Mouse (Mus musculus) forelimb bud, embryonic 11.5 days (tissue): ENCODE measurements around the gene Efcab2.

Experiments
- DNase-seq: peaks from one replicate; pipeline ENCODE4 v3.0.0-alpha.2; 2012; ENCODE audit warnings: low read depth, low spot score

The Efcab2 gene

DNA sequence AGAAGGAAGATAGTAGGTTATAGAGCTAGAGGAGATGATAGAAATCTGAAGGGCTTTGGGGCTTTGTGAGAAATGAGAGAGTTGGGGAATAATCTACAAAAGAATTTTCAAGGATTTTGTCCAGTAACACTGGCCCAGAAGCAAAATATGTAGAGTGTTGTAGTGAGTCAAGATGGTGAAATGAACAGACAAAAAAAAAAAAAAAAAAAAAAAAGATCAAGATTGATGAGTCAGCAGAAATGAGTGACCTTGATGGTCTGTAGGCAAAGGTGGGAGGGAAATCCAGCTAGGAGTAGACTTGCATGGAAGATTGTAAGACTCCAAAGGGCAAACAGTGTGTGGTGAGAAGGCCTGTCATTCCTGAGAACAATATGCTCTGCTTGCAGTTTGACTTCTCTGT lies 78.0 kb downstream of the Efcab2 start:
- no peak for DNase-seq

DNA sequence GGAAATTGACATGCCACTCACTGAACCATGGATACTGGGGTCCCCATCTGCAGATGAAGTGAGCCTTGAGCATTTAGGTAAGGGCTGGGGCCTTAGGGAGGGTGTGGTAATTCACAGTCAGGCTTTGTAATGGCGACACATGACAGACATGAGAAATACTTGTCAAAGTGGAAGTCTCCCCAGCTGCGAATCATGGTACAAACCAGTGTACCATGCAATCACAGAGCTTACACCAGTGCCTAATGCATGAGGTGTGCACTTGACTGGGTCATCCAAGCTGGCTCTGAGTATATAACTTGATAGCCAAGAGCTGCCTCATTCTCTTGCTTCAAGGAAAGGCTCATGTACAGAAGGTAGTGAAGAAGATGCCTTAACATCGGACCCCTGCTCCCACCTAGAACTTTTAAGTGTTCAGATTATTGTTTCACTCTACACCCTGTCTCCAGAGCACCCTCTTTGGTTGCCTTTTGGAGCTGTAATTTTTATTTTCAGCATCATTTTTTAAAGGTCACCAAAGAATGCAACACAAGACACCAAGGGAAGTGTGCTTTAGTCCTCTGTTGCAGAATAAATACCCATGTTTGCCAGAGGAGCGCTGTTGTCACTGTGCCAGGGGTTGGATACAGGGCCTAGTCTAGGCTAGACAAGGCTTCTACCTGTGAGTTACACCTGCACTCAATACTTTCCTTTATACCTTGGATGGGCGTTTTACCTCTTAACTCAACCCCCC lies 79.4 kb downstream of the Efcab2 start:
- no peak for DNase-seq

DNA sequence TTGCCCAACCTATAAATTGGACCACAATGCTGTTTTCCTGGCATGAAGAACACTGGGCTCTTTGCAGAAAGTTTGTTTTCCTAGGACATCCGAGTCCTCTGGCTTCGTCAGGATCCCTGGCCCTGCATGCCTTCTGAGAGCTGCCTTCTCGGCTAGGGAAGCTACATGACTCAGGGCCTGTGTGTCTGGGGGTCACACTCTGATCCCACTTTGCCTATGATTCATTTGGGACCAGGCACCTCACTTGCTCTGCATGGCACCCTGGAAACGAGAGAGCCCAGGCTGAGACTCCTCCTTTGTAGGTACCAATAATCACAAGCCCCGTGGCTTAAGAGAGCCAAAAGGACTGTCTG lies 80.0 kb downstream of the Efcab2 start:
- DNase-seq, result no peak

DNA sequence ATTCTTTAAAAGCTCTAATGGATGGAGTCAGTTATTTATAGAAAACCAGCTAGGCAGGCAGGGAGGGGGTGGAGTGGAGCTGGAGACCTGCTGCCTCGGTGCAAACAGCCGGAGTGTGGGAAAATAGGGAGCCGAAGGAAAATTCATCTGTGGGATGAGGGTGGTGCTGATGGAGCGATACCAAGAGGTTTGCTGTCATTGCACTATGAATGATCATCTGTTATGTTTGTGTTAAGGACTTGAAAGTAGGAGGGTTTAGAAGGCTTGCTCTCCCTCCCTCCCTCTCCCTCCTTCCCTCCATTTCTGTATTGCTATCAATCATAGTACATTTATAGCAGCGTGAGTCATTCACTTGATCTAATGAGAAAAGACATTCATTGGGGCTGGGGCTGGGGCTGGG lies 80.9 kb downstream of the Efcab2 start:
- DNase-seq, result no peak

DNA sequence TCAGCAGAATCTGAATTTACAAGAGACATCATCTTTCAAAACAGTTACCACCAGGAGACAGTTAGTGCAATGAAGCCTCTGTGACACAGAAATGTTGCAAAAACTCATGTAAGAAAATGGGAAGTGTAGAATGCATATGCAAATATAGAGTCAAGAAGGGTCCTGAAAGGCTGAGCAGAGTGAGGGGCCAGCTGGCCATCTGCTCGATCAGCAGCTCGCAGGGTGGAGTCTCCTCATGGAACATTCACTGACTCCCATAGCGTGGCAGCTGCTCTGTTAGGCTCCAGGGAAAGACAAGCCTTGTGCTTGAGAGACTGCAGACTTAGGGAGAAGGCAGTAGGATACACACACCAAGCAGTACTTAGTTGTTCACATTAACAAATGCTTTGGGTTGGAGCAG lies 83.2 kb downstream of the Efcab2 start:
- no peak for DNase-seq

DNA sequence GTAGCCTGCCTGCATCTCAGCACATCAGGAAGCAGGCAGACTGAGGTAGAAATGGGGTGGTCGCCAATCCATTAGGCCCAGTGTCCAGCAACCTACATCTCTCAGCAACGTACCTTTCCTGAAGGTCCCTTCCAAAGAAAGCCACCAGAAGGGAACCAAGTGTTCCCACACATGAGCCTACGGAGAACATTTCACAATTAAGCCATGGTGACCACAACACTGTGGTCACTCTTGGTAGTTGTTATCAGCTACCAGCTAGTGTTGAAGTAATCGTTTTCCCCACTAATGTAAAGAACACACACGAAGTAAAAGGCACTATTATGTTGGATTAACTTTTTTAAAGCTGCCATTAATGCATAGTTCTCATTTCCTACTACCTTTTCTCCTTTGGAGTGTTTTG lies 85.8 kb downstream of the Efcab2 start:
- DNase-seq, result no peak

DNA sequence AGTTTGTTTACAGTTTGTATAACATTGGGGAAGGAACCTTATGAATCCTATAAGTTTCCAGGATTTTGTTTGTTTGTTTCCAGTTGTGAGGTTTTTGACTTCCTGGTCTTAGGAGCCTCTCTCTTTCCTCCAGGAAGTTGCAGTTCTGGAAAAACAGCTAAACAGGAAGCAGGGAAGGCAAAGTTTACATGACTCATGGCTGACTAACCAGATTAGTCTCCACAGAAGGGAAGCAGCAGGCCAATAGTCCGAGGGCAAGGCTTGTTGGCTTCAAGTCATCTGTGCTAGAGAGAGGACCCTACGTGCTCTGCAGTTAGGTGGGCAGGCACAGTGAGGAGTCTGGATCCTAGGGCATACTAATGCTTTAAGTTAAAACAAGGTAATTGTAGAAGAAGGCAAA lies 86.6 kb downstream of the Efcab2 start:
- no peak for DNase-seq

DNA sequence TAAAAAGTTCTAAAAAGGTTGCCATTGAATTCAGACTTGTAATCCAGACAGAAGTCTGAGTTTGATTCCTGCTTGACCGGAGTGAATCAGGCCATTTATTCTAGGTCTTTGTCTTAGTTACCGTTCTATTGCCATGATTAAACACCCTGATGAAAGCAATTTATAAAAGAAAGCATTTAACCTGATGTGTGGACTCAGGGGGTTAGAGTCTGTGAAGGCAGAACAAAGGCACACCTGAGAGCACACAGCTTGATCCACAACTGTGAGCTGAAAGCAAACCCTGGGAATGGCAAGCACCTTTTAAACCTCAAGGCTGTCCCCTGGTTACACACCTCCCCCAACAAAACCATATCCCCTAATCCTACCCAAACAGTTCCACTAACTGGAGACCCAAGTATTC lies 90.3 kb downstream of the Efcab2 start:
- DNase-seq, result no peak

DNA sequence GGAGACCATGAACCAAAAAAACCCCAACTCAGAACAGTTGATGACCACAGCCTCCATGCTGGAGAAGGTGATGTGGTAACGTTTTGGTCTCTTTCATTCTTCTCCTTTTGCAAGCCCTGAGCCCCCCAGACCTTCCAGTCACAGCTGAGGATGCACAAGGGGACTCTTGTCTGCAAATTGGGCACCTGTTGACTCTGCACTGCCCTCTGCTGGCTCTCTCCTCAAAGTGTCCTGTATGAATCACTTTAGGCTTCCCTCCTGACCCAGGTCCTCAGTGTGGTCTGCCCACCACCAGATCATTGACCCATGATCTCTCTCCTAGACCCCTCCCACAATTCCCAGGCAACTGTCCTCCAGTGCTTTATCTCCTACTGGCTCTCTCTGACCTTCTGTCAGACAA lies 91.0 kb downstream of the Efcab2 start:
- no peak for DNase-seq

DNA sequence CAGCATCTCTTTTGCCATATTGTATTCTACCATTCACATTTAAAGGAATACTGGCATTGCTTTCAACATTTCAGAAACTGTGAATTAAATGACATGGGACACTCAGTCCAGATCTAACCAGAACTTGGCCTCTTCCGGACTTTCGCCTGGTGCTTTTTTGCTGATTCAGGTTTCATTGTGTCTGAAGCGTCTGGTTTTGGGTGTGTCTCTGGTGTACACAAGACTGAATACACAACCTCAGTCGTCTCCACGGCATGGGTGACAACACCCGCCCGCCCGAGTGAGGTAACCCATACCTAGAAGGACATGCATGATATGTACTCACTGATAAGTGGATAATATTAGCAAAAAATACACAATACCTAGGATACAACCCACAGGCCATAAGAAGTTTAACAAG lies 101.1 kb downstream of the Efcab2 start:
- no peak for DNase-seq

DNA sequence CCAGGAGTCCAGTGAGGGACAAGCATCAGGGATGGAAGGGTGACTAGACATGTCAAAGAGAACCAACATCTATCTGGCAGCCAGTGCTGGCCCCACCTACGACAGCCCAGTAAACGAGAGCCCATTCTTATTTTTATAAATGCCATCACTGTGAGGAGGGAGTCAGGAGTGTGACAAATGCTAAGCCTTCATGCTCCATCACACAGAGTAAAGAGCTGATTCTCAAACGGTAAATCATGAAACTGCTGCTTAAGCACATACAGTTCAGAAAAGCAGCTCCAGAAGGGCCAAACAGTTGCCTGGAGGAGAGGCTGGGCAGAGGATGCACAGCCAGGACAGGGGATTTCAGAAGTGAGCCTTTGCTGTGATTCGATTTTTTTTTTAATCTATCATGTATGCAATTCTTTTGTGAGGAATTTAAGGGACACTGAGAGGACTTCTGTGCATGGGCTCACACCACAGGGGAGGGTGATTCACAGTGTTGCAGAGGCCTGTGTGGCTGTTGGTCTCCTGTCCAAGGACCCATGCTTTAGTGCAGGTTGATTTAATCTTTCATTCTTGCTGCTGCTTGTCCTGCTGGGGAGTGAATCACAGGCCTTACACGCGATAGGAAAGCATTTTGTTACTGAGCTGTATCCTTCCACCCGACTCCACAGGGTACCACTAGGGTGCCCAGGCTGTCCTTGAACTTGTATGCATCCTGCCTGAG lies 106.6 kb downstream of the Efcab2 start:
- DNase-seq, result no peak

DNA sequence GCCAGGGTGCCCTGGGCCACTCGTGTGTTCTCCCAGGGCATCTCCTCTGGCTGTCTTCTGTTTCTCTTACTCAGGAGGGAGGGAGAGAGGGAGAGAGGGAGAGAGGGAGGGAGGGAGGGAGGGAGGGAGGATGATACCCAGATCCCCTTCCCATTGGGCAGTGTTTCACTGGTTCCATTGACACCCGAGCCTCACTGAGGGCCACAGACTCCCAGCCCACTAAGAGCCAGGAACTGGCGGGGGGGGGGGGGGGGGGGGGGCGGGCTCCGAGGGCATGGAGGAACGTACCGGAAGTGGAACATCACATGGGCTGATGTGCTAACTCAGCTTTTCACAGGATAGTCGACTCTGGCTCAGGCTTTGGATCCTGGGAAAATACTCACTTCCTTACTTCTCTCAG lies 108.1 kb downstream of the Efcab2 start:
- no peak for DNase-seq

DNA sequence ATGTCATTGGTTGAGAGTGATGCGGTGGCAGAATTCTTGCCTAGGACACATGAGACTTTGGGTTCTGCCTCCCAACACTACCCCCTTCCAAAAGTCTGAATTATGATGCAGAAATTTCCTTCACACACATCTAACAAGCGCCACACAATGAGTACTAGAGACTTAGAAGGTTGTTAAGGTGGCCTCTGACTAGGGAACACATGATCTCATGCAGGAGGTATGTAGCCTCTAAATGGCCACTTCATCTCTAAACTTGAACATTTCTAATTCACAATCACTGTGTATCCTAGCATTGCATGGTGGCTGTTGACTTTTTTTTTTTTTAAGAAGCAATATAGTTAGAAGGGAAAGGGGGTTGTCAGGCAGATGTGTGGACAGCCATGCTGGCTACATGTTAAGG lies 110.0 kb downstream of the Efcab2 start:
- DNase-seq, result no peak

DNA sequence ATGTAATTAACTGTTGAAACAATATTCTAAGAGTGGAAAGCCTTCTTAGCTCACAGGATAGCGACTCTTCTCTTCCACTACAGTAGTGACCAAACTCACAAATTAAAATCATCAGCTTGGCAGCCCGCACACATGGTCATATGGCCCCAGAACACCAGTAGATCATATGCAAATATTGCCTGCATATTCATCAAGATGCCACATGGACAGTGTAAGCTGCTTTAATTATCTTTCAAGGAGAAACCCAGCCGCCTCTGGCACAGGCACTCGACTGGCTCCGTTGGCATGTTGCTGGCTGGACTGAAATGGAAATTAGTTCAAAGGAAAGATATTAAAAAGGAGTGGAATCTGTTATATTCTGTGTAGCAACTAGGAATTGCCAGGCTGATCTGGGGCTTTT lies 116.5 kb downstream of the Efcab2 start:
- no peak for DNase-seq

DNA sequence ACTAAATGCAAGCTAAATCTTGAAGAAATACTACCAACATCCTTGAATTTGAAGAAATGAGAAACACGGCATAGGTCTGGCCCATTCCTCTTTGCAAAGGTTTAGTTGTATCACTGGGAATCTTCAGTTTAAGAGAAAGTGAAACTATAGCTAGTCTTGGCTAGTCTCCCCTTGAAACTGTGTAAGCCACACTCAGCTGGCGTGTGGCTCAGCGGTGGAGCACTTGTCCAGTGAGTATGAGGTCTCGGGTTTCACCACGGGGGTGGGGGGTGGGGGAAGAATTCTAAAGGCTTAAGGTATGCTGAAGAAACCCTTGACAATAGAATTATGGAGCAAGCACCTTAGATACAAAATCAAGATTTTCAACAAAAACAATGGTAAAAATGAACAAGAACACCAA lies 117.3 kb downstream of the Efcab2 start:
- DNase-seq, result no peak

DNA sequence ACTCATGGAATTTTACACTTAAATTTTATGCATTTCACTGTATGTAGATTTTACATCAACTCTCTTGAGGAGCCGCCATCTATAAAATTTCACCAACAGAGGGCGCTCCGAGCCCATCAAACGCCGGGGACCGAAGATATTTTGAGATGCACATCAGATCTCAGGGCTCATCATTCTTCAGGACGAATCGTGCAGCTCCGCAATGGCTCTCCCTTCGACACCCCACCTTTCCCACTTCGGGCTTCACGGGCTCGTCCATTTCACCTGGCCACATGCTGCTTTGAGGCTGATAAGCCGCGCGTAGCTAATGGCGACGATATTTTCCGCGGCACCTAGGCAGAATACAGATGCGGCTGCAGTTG lies 121.3 kb downstream of the Efcab2 start:
- DNase-seq, result peak; percentile 91

DNA sequence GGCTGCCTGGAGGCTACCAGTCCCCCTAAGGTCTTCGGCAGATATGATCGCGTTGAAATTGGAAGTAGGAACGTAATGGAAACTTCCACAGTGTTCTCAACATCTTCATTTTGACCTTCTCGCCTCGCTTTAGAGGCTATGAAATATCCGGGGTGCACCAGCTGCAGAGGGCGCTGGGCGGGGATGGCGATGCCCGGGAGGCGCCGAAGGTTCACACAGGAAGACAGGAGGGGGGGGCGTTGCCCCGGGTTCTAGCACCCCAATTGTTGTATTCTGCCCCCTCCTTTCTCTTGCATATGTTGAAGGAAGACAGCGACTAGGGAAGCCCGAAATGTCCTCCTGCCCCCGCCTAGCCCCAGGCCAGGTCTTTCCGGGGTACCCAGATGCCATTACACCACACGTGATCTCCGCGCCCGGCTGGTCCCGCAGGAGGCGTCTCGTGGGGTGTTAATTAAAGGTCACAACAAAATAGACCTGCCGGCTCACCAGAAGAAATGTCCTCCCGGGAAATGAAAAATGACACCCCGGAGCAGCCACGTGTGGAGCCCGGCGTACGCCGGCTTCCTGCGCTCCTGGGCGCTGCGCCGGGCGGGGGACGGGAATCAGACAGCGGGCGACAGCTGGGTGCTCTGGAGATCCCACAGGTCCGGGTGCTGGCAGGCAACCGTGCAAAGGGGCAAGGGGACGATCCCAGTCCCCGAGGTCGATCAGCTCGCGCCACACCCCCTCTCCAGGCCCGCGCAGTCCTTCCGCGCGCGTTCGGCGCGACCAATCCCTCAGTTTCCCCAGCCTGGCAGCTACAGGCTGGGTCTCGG lies 121.9 kb downstream of the Efcab2 start:
- peak; percentile 52 for DNase-seq

DNA sequence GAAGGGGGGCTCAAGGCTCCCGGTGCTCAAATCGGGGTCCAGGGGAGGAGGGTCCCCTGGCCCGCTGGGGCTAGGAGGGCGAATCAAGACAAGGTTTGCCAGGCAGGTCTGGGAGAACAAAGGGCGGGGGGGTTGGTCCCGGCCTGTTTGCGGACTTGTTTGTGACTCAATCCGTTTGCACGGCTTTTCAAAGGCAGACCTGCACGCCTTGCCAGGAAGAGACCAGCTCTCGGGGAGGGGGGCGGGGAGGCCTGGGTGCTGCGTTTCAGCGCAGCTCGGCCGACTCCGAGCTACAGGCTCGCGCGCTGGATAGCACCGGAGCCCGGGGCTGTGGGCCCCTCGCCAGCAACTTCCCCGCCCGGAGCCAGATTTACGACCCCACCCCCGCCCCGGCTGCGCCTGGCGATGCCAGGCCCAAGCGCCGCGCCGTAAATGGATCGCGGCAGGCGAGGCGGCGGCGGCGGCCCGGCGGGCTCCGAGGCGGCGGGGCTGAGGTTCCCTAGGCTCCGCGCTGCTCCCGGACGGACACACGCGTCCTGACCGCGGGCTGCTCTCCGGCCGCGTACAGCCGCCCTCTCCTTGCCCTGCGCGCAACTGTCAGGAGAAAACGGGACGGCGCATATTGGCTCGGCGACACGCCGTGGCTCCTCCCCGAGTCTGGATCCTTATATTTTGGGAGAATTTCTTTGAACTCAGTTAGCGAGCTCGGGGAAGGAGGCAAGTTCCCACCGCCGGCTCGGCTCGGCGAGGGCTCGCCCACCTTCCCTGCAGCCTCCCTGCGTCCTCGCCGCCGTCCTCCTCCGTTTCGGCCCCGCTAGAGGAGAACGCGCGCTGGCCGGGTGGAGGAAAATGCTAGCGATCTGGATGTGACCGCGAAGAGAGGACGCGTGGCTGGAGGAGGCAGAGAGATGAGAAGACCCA lies 122.8 kb downstream of the Efcab2 start, which contains the start of gene Kif26b:
Gene Kif26b (plus strand): TSS at position 695 of the 921 bp plus-strand sequence.
- peak; percentile 76 for DNase-seq

DNA sequence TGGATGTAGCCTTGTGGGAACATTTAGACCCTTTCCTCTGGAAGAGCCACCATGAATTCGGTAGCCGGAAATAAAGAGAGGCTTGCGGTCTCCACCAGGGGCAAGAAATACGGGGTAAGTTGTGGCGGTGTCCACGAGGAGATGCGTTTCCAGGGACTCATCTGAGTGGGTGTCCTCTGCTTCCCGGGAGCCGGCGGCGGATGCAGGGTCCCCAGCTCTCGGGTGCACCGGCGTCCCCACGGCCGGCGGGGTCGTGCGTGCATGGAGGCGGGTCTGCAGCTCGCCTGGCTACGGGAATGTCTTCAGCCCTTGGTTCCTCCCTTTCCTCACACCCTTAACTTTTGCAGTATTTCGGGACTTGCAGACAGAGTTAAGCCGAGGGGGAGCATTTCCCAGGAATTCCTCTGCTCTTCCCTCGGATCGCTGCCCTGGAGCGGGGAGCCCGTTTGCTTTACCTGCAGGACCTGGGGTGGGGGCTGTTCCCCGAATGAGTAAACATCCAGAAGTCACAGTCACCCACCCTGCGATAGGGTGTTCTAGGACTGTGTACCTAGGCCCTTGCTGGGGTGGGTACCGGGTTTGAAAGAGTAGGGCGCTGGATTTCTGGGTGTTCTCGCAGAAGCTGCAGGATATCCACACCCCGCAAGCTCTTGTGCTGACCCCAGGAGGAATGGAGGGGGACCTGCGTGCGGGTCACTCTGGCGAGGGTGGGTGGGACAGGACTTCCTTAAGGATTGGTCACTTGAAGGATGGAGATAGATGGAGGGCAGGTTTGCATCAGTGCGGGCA lies 123.8 kb downstream of the Efcab2 start:
- no peak for DNase-seq

DNA sequence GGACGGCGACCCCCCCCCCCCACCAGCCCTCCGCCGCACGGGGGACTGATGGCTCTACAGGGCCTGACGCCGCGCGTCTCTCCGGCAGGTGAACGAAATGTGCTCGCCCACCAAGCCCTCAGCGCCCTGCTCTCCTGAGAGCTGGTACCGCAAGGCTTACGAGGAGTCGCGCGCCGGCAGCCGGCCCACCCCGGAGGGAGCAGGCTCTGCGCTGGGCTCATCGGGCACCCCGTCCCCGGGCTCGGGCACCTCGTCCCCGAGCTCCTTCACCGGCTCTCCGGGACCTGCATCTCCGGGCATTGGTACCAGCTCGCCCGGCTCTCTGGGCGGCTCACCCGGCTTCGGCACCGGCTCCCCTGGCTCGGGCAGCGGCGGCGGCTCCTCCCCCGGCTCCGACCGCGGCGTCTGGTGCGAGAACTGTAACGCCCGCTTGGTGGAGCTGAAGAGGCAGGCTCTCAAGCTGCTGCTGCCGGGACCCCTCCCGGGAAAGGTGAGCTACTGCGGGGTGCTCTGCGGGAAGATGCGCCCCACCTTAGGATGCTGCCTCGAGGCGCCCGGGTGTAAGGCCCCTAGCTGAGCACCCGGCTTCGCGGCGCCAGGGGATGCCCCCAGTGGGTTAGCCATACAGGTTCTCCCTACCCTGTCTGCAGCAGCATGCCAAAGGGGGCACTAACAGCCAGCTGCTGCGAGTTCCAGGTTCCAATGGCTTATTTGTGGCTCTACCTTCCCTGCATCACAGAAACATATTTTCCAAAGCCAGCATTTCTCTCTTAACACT lies 124.6 kb downstream of the Efcab2 start:
- DNase-seq, result peak; percentile 73
